Mouse (Mus musculus) layer of hippocampus, postnatal 10 days (tissue): ENCODE measurements around the gene Vsnl1. TPM values are rescaled to one million over a fixed set of nuclear protein-coding genes. Genes with fewer than 3 reads are reported as not detected.

Source experiments
- DNase-seq, 2 experiments: peaks; one replicate each; pipeline ENCODE4 v3.0.0; 2021; ENCODE audit warnings: low spot score in 2 of 2
- long read RNA-seq: library from polyadenylated mRNA; stranded (forward); transcript quantifications from one replicate; pipeline ENCODE4 v2.0.0, GENCODE M21; 2023
- total RNA-seq, 2 experiments: library from RNA; stranded (reverse); gene quantifications; 2 replicates each; pipeline ENCODE4 v1.2.3; 2021

Gene Vsnl1
- total RNA-seq = 100 to 1,000 TPM; 288 to 320 TPM
- long read RNA-seq, transcript Vsnl1-201 (4 exons, 1,903 nt) = major isoform, 207 of 255 reads
- long read RNA-seq, partial matches to known transcripts = 29 of 255 reads
- long read RNA-seq, other reads (novel, unspliced or antisense) = 19 of 255 reads

- DNase-seq = peak; percentile 80 to 87
Measured at GRCm38 (mm10) chr12:11436497-11437265, at the start of gene Vsnl1. Gene Vsnl1 (minus strand): TSS chr12:11436613.

- DNase-seq = no peak
Measured at GRCm38 (mm10) chr12:11456632-11457031, 20.2 kb upstream of the Vsnl1 start.

GRCm38 (mm10) chr12:11456213-11456612 is 19.8 kb upstream of the Vsnl1 start:
- no peak for DNase-seq

GRCm38 (mm10) chr12:11455549-11456194 is 19.3 kb upstream of the Vsnl1 start, which contains the start of gene Rad51ap2:
Gene Rad51ap2 (plus strand): TSS chr12:11456079.
- DNase-seq = peak; percentile 77 to 87

GRCm38 (mm10) chr12:11454146-11454545 is 17.7 kb upstream of the Vsnl1 start:
- DNase-seq = no peak

GRCm38 (mm10) chr12:11437907-11438447 is 1.6 kb upstream of the Vsnl1 start:
- peak; percentile 16 to 26 for DNase-seq

GRCm38 (mm10) chr12:11437266-11437906 is 973 bp upstream of the Vsnl1 start:
- peak; percentile 90 to 91 for DNase-seq

GRCm38 (mm10) chr12:11436023-11436350 is 426 bp downstream of the Vsnl1 start:
- no peak for DNase-seq

GRCm38 (mm10) chr12:11435246-11436022 is 979 bp downstream of the Vsnl1 start:
- DNase-seq = peak; percentile 14 to 15

- no peak for DNase-seq
Measured at GRCm38 (mm10) chr12:11434446-11434845, 2.0 kb downstream of the Vsnl1 start.

- DNase-seq = peak; percentile 7 to 17
Measured at GRCm38 (mm10) chr12:11433716-11434115, 2.7 kb downstream of the Vsnl1 start.

GRCm38 (mm10) chr12:11433126-11433525 is 3.3 kb downstream of the Vsnl1 start:
- DNase-seq = no peak

GRCm38 (mm10) chr12:11427396-11427795 is 9.0 kb downstream of the Vsnl1 start:
- DNase-seq = no peak

GRCm38 (mm10) chr12:11418112-11418511 is 18.3 kb downstream of the Vsnl1 start:
- no peak for DNase-seq

- no peak for DNase-seq
Measured at GRCm38 (mm10) chr12:11407679-11408078, 28.7 kb downstream of the Vsnl1 start.

- DNase-seq = no peak
Measured at GRCm38 (mm10) chr12:11398791-11399190, 37.6 kb downstream of the Vsnl1 start.

- DNase-seq = no peak
Measured at GRCm38 (mm10) chr12:11397029-11397428, 39.4 kb downstream of the Vsnl1 start.

- no peak for DNase-seq
Measured at GRCm38 (mm10) chr12:11395470-11395869, 40.9 kb downstream of the Vsnl1 start.

GRCm38 (mm10) chr12:11392525-11392924 is 43.9 kb downstream of the Vsnl1 start:
- no peak for DNase-seq

- peak in 1 of 2 experiments; percentile 20 for DNase-seq
Measured at GRCm38 (mm10) chr12:11391244-11391949, 45.0 kb downstream of the Vsnl1 start.
